Mouse (Mus musculus): ENCODE data around the gene Spata16. TPM values are rescaled to one million over a fixed set of nuclear protein-coding genes. Genes with fewer than 3 reads are reported as not detected.

The Spata16 gene
- polyA plus RNA-seq, 1 experiment from 2014 or later, result not detected

GRCm38 (mm10) chr3:26815764-26816163 is 178.3 kb downstream of the Spata16 start:
- no peak overlapping the region for H3K4me3 ChIP-seq (replicated peaks; ENCODE audit: low read length)
- no peaks in the 10 kb centered on the region for H3K36me3 ChIP-seq (replicated peaks; ENCODE audit: control insufficient read depth, insufficient read depth)
- no peak overlapping the region for H3K9ac ChIP-seq
- H3K4me1 ChIP-seq (replicated peaks; ENCODE audit: control insufficient read depth, insufficient read depth, low read length), result no peaks in the 10 kb centered on the region
- ATAC-seq (ENCODE audit: low FRiP score) (no peak), DNase-seq (ENCODE audit: low spot score) (no peak)
- no peak overlapping the region for H3K4me2 ChIP-seq (replicated peaks)
- no peaks in the 10 kb centered on the region for H3K27me3 ChIP-seq (ENCODE audit: control insufficient read depth, insufficient read depth, low read length)
- H3K27ac ChIP-seq, result no peak overlapping the region
- no peaks in the 10 kb centered on the region for H3K9me3 ChIP-seq (ENCODE audit: control insufficient read depth, low read length)
- WGBS, result 94% methylated on average over 5 of the region's 5 CpGs

- no peaks in the 10 kb centered on the region for H3K27me3 ChIP-seq (ENCODE audit: control insufficient read depth, insufficient read depth, low read length)
- 43% methylated on average over 5 of the region's 5 CpGs for WGBS
- H3K9me3 ChIP-seq (ENCODE audit: control insufficient read depth, low read length), result no peaks in the 10 kb centered on the region
- no peak overlapping the region for H3K4me2 ChIP-seq (replicated peaks)
- H3K4me1 ChIP-seq (replicated peaks; ENCODE audit: control insufficient read depth, insufficient read depth, low read length), result no peaks in the 10 kb centered on the region
- no peak overlapping the region for H3K27ac ChIP-seq
- DNase-seq (ENCODE audit: low spot score) (no peak), ATAC-seq (ENCODE audit: low FRiP score) (no peak)
- no peak overlapping the region for H3K4me3 ChIP-seq (replicated peaks; ENCODE audit: low read length)
- no peaks in the 10 kb centered on the region for H3K36me3 ChIP-seq (replicated peaks; ENCODE audit: control insufficient read depth, insufficient read depth)
- no peak overlapping the region for H3K9ac ChIP-seq
Measured at GRCm38 (mm10) chr3:26819398-26819797, 182.0 kb downstream of the Spata16 start.

GRCm38 (mm10) chr3:26826958-26827839 is 189.8 kb downstream of the Spata16 start:
- peak; percentile 42 for DNase-seq (ENCODE audit: low spot score)
- WGBS, result 61% methylated on average over 7 of the region's 7 CpGs
- ATAC-seq (ENCODE audit: low FRiP score), result peak; percentile 44
- H3K9ac ChIP-seq, result no peak overlapping the region
- H3K4me1 ChIP-seq (replicated peaks; ENCODE audit: control insufficient read depth, insufficient read depth, low read length), result no peaks in the 10 kb centered on the region
- H3K36me3 ChIP-seq (replicated peaks; ENCODE audit: control insufficient read depth, insufficient read depth), result no peaks in the 10 kb centered on the region
- no peak overlapping the region for H3K27ac ChIP-seq
- H3K27me3 ChIP-seq (ENCODE audit: control insufficient read depth, insufficient read depth, low read length), result no peaks in the 10 kb centered on the region
- no peak overlapping the region for H3K4me3 ChIP-seq (replicated peaks; ENCODE audit: low read length)
- no peak overlapping the region for H3K4me2 ChIP-seq (replicated peaks)
- no peaks in the 10 kb centered on the region for H3K9me3 ChIP-seq (ENCODE audit: control insufficient read depth, low read length)

- Histone ChIP-seq H3K27me3 (ENCODE audit: control insufficient read depth, insufficient read depth, low read length) (no peaks in the 10 kb centered on the region), H3K27ac (no peak overlapping the region)
- 78% methylated on average over 5 of the region's 5 CpGs for WGBS
Measured at GRCm38 (mm10) chr3:26832954-26833353, 195.5 kb downstream of the Spata16 start.

GRCm38 (mm10) chr3:26834178-26835050 is 197.0 kb downstream of the Spata16 start:
- H3K9ac ChIP-seq, result no peak overlapping the region
- WGBS, result 59% methylated on average over 21 of the region's 21 CpGs
- H3K4me2 ChIP-seq (replicated peaks), result no peak overlapping the region
- H3K36me3 ChIP-seq (replicated peaks; ENCODE audit: control insufficient read depth, insufficient read depth), result no peaks in the 10 kb centered on the region
- DNase-seq (ENCODE audit: low spot score) (peak; percentile 74), ATAC-seq (ENCODE audit: low FRiP score) (peak; percentile 76)
- no peak overlapping the region for H3K4me3 ChIP-seq (replicated peaks; ENCODE audit: low read length)
- peak overlapping the region; percentile 29; the same call in 1 of the 2 replicates for H3K27ac ChIP-seq
- H3K4me1 ChIP-seq (replicated peaks; ENCODE audit: control insufficient read depth, insufficient read depth, low read length), result peaks cover 17% of the 10 kb centered on the region; the same call in 1 of the 2 replicates
- H3K27me3 ChIP-seq (ENCODE audit: control insufficient read depth, insufficient read depth, low read length), result no peaks in the 10 kb centered on the region
- H3K9me3 ChIP-seq (ENCODE audit: control insufficient read depth, low read length), result no peaks in the 10 kb centered on the region

More at GRCm38 (mm10) chr3:26832954-26833353, 195.5 kb downstream of the Spata16 start:
- Histone ChIP-seq H3K9ac (no peak overlapping the region), H3K4me3 (replicated peaks; ENCODE audit: low read length) (no peak overlapping the region), H3K4me1 (replicated peaks; ENCODE audit: control insufficient read depth, insufficient read depth, low read length) (peaks cover 17% of the 10 kb centered on the region; the same call in 1 of the 2 replicates), H3K36me3 (replicated peaks; ENCODE audit: control insufficient read depth, insufficient read depth) (no peaks in the 10 kb centered on the region), H3K9me3 (ENCODE audit: control insufficient read depth, low read length) (no peaks in the 10 kb centered on the region), H3K4me2 (replicated peaks) (no peak overlapping the region)
- DNase-seq (ENCODE audit: low spot score), result no peak
- ATAC-seq (ENCODE audit: low FRiP score), result no peak

GRCm38 (mm10) chr3:26835051-26835755 is 197.8 kb downstream of the Spata16 start:
- ATAC-seq (ENCODE audit: low FRiP score), result peak; percentile 49
- 55% methylated on average over 17 of the region's 17 CpGs for WGBS
- no peaks in the 10 kb centered on the region for H3K9me3 ChIP-seq (ENCODE audit: control insufficient read depth, low read length)
- H3K4me3 ChIP-seq (replicated peaks; ENCODE audit: low read length), result no peak overlapping the region
- peak overlapping the region; percentile 16; the same call in 1 of the 2 replicates for H3K27ac ChIP-seq
- H3K4me1 ChIP-seq (replicated peaks; ENCODE audit: control insufficient read depth, insufficient read depth, low read length), result peaks cover 17% of the 10 kb centered on the region; the same call in 1 of the 2 replicates
- H3K4me2 ChIP-seq (replicated peaks), result no peak overlapping the region
- no peak overlapping the region for H3K9ac ChIP-seq
- H3K27me3 ChIP-seq (ENCODE audit: control insufficient read depth, insufficient read depth, low read length), result no peaks in the 10 kb centered on the region
- no peak for DNase-seq (ENCODE audit: low spot score)
- H3K36me3 ChIP-seq (replicated peaks; ENCODE audit: control insufficient read depth, insufficient read depth), result no peaks in the 10 kb centered on the region

- no peaks in the 10 kb centered on the region for H3K9me3 ChIP-seq (ENCODE audit: control insufficient read depth, low read length)
- no peaks in the 10 kb centered on the region for H3K4me1 ChIP-seq (replicated peaks; ENCODE audit: control insufficient read depth, insufficient read depth, low read length)
- DNase-seq (ENCODE audit: low spot score) (no peak), ATAC-seq (ENCODE audit: low FRiP score) (no peak)
- no peak overlapping the region for H3K27ac ChIP-seq
- H3K36me3 ChIP-seq (replicated peaks; ENCODE audit: control insufficient read depth, insufficient read depth), result no peaks in the 10 kb centered on the region
- no peak overlapping the region for H3K9ac ChIP-seq
- H3K27me3 ChIP-seq (ENCODE audit: control insufficient read depth, insufficient read depth, low read length), result no peaks in the 10 kb centered on the region
- H3K4me2 ChIP-seq (replicated peaks), result no peak overlapping the region
- 84% methylated on average over 3 of the region's 3 CpGs for WGBS
- H3K4me3 ChIP-seq (replicated peaks; ENCODE audit: low read length), result no peak overlapping the region
Measured at GRCm38 (mm10) chr3:26845041-26845440, 207.6 kb downstream of the Spata16 start.

DNA sequence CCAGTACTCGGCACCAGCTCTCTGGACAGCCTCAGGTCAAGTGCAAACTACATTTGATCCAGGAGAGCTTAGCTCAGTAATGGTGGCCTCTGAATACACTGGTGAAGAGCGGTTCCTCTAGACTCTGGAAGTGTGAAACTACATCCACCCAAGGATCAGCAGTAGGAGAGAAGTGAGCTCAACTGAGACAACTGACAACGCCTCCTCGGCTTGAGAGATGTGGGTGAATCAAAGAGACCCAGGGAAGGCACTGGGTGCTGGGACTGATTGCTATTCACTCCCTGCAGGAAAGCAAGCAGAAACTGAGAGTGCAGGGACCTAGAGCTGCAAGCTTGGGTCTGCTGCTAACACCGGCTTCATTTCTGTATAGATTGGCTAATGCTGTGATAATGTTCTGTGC is 210.5 kb downstream of the Spata16 start:
- 87% methylated on average over 5 of the region's 5 CpGs for WGBS
- Histone ChIP-seq H3K4me2 (replicated peaks) (no peak overlapping the region), H3K36me3 (replicated peaks; ENCODE audit: control insufficient read depth, insufficient read depth) (no peaks in the 10 kb centered on the region), H3K4me3 (replicated peaks; ENCODE audit: low read length) (no peak overlapping the region), H3K4me1 (replicated peaks; ENCODE audit: control insufficient read depth, insufficient read depth, low read length) (no peaks in the 10 kb centered on the region; the same call in 1 of the 2 replicates), H3K27me3 (ENCODE audit: control insufficient read depth, insufficient read depth, low read length) (no peaks in the 10 kb centered on the region), H3K27ac (no peak overlapping the region), H3K9ac (no peak overlapping the region), H3K9me3 (ENCODE audit: control insufficient read depth, low read length) (no peaks in the 10 kb centered on the region)
- DNase-seq (ENCODE audit: low spot score) (no peak), ATAC-seq (ENCODE audit: low FRiP score) (no peak)

Measured in hindbrain, embryonic 14.5 days (tissue).